Mouse (Mus musculus): Measurements from ENCODE around the gene Acsl3. TPM values are rescaled to one million over a fixed set of nuclear protein-coding genes. Genes with fewer than 3 reads are reported as not detected.

The Acsl3 gene
- polyA plus RNA-seq, 1 experiment from 2014 or later, result 55.5 TPM

- WGBS, result 93% methylated on average over 9 of the region's 9 CpGs
- H3K4me2 ChIP-seq, result no peak overlapping the region
- ATAC-seq (ENCODE audit: insufficient number of reproducible peaks, low FRiP score, low TSS enrichment, low read depth), result no peak
These were observed 37.1 kb downstream of the Acsl3 start for GRCm38 (mm10) chr1:78694503-78695258.

GRCm38 (mm10) chr1:78696305-78696704, 38.7 kb downstream of the Acsl3 start:
- Histone ChIP-seq H3K27me3 (no peaks in the 10 kb centered on the region), H3K4me2 (no peak overlapping the region), H3K9ac (no peak overlapping the region), H3K36me3 (peaks cover 63% of the 10 kb centered on the region), H3K27ac (no peak overlapping the region), H3K4me1 (no peaks in the 10 kb centered on the region), H3K9me3 (no peaks in the 10 kb centered on the region), H3K4me3 (no peak overlapping the region)
- WGBS, result 88% methylated on average over 2 of the region's 2 CpGs
- ATAC-seq (ENCODE audit: insufficient number of reproducible peaks, low FRiP score, low TSS enrichment, low read depth), result no peak

More at GRCm38 (mm10) chr1:78694503-78695258, 37.1 kb downstream of the Acsl3 start:
- no peak overlapping the region for H3K4me3 ChIP-seq
- H3K36me3 ChIP-seq, result peaks cover 68% of the 10 kb centered on the region
- H3K9ac ChIP-seq, result no peak overlapping the region
- no peaks in the 10 kb centered on the region for H3K27me3 ChIP-seq
- H3K4me1 ChIP-seq, result no peaks in the 10 kb centered on the region
- no peaks in the 10 kb centered on the region for H3K9me3 ChIP-seq
- H3K27ac ChIP-seq, result no peak overlapping the region

GRCm38 (mm10) chr1:78696903-78697302, 39.3 kb downstream of the Acsl3 start:
- Histone ChIP-seq H3K27me3 (no peaks in the 10 kb centered on the region), H3K9ac (no peak overlapping the region), H3K4me2 (no peak overlapping the region), H3K4me1 (no peaks in the 10 kb centered on the region), H3K4me3 (no peak overlapping the region), H3K9me3 (no peaks in the 10 kb centered on the region), H3K27ac (no peak overlapping the region), H3K36me3 (peaks cover 67% of the 10 kb centered on the region)
- ATAC-seq (ENCODE audit: insufficient number of reproducible peaks, low FRiP score, low TSS enrichment, low read depth), result no peak
- 84% methylated on average over 5 of the region's 5 CpGs for WGBS

GRCm38 (mm10) chr1:78698138-78698537, 40.5 kb downstream of the Acsl3 start:
- Histone ChIP-seq H3K4me3 (no peak overlapping the region), H3K4me2 (no peak overlapping the region), H3K27ac (no peak overlapping the region), H3K4me1 (no peaks in the 10 kb centered on the region), H3K9me3 (no peaks in the 10 kb centered on the region), H3K36me3 (peaks cover 68% of the 10 kb centered on the region), H3K27me3 (no peaks in the 10 kb centered on the region), H3K9ac (no peak overlapping the region)
- no peak for ATAC-seq (ENCODE audit: insufficient number of reproducible peaks, low FRiP score, low TSS enrichment, low read depth)
- whole genome bisulfite sequencing, result 79% methylated on average over 6 of the region's 6 CpGs

GRCm38 (mm10) chr1:78701740-78702139, 44.1 kb downstream of the Acsl3 start:
- no peak overlapping the region for H3K4me3 ChIP-seq
- WGBS, result 92% methylated on average over 3 of the region's 3 CpGs
- ATAC-seq (ENCODE audit: insufficient number of reproducible peaks, low FRiP score, low TSS enrichment, low read depth), result no peak
- no peaks in the 10 kb centered on the region for H3K27me3 ChIP-seq
- H3K36me3 ChIP-seq, result peaks cover 60% of the 10 kb centered on the region
- H3K4me1 ChIP-seq, result no peaks in the 10 kb centered on the region
- H3K4me2 ChIP-seq, result no peak overlapping the region
- H3K27ac ChIP-seq, result no peak overlapping the region
- H3K9ac ChIP-seq, result no peak overlapping the region
- H3K9me3 ChIP-seq, result no peaks in the 10 kb centered on the region

GRCm38 (mm10) chr1:78702282-78702963, 44.8 kb downstream of the Acsl3 start:
- Histone ChIP-seq H3K4me3 (no peak overlapping the region), H3K9ac (no peak overlapping the region), H3K27me3 (no peaks in the 10 kb centered on the region), H3K36me3 (peaks cover 55% of the 10 kb centered on the region), H3K9me3 (no peaks in the 10 kb centered on the region), H3K4me2 (no peak overlapping the region), H3K27ac (no peak overlapping the region), H3K4me1 (no peaks in the 10 kb centered on the region)
- no peak for ATAC-seq (ENCODE audit: insufficient number of reproducible peaks, low FRiP score, low TSS enrichment, low read depth)
- WGBS, result 62% methylated on average over 14 of the region's 14 CpGs

GRCm38 (mm10) chr1:78702964-78703285, 45.3 kb downstream of the Acsl3 start:
- Histone ChIP-seq H3K36me3 (peaks cover 53% of the 10 kb centered on the region), H3K9me3 (no peaks in the 10 kb centered on the region)
- ATAC-seq (ENCODE audit: insufficient number of reproducible peaks, low FRiP score, low TSS enrichment, low read depth), result no peak

GRCm38 (mm10) chr1:78706338-78706737, 48.7 kb downstream of the Acsl3 start:
- H3K9me3 ChIP-seq, result no peaks in the 10 kb centered on the region
- H3K27ac ChIP-seq, result no peak overlapping the region
- ATAC-seq (ENCODE audit: insufficient number of reproducible peaks, low FRiP score, low TSS enrichment, low read depth), result no peak
- WGBS, result 68% methylated on average over 10 of the region's 10 CpGs
- H3K4me1 ChIP-seq, result no peaks in the 10 kb centered on the region
- H3K27me3 ChIP-seq, result no peaks in the 10 kb centered on the region
- H3K4me3 ChIP-seq, result no peak overlapping the region
- no peak overlapping the region for H3K9ac ChIP-seq
- H3K36me3 ChIP-seq, result peaks cover 36% of the 10 kb centered on the region
- H3K4me2 ChIP-seq, result no peak overlapping the region

More at GRCm38 (mm10) chr1:78702964-78703285, 45.3 kb downstream of the Acsl3 start:
- no peak overlapping the region for H3K9ac ChIP-seq
- no peaks in the 10 kb centered on the region for H3K27me3 ChIP-seq
- no peak overlapping the region for H3K4me2 ChIP-seq
- no peaks in the 10 kb centered on the region for H3K4me1 ChIP-seq
- no peak overlapping the region for H3K4me3 ChIP-seq
- WGBS, result 71% methylated on average over 2 of the region's 2 CpGs
- H3K27ac ChIP-seq, result no peak overlapping the region

- WGBS, result 57% methylated on average over 4 of the region's 4 CpGs
- no peaks in the 10 kb centered on the region for H3K27me3 ChIP-seq
- no peaks in the 10 kb centered on the region for H3K4me1 ChIP-seq
- peaks cover 26% of the 10 kb centered on the region for H3K36me3 ChIP-seq
- H3K4me3 ChIP-seq, result no peak overlapping the region
- H3K9me3 ChIP-seq, result no peaks in the 10 kb centered on the region
- no peak overlapping the region for H3K27ac ChIP-seq
- ATAC-seq (ENCODE audit: insufficient number of reproducible peaks, low FRiP score, low TSS enrichment, low read depth), result no peak
- H3K4me2 ChIP-seq, result no peak overlapping the region
- H3K9ac ChIP-seq, result no peak overlapping the region
These were observed 49.7 kb downstream of the Acsl3 start for GRCm38 (mm10) chr1:78707280-78707679.

GRCm38 (mm10) chr1:78710026-78710425, 52.4 kb downstream of the Acsl3 start:
- no peak overlapping the region for H3K27ac ChIP-seq
- no peak overlapping the region for H3K9ac ChIP-seq
- H3K4me3 ChIP-seq, result no peak overlapping the region
- peaks cover 3% of the 10 kb centered on the region for H3K36me3 ChIP-seq
- H3K9me3 ChIP-seq, result no peaks in the 10 kb centered on the region
- ATAC-seq (ENCODE audit: insufficient number of reproducible peaks, low FRiP score, low TSS enrichment, low read depth), result no peak
- H3K27me3 ChIP-seq, result no peaks in the 10 kb centered on the region
- no peak overlapping the region for H3K4me2 ChIP-seq
- no peaks in the 10 kb centered on the region for H3K4me1 ChIP-seq

GRCm38 (mm10) chr1:78710613-78711329, 53.1 kb downstream of the Acsl3 start:
- no peak for ATAC-seq (ENCODE audit: insufficient number of reproducible peaks, low FRiP score, low TSS enrichment, low read depth)
- 78% methylated on average over 5 of the region's 5 CpGs for WGBS
- no peaks in the 10 kb centered on the region for H3K4me1 ChIP-seq

More at GRCm38 (mm10) chr1:78710613-78711329, 53.1 kb downstream of the Acsl3 start:
- Histone ChIP-seq H3K27me3 (no peaks in the 10 kb centered on the region), H3K4me2 (no peak overlapping the region), H3K9ac (no peak overlapping the region), H3K27ac (no peak overlapping the region), H3K36me3 (no peaks in the 10 kb centered on the region), H3K4me3 (no peak overlapping the region), H3K9me3 (no peaks in the 10 kb centered on the region)
